Mouse (Mus musculus) megakaryocyte-erythroid progenitor cell, adult 5-6 weeks (primary cell): ENCODE measurements around the gene Tigd3. TPM values are rescaled to one million over a fixed set of nuclear protein-coding genes. Genes with fewer than 3 reads are reported as not detected.

Source experiments
- total RNA-seq, 2 experiments: library from RNA; stranded (forward) in 1 of 2; stranded (reverse) in 1 of 2; fragments of 200-1000, 215-1000 nt in 1 of 2; fragments of >200 nt in 1 of 2; fragmentation: Nextera tagmentation in 1 of 2; gene quantifications; 2 replicates each; pipeline ENCODE4 v1.2.3; 2014 to 2017

Tigd3 gene
- total RNA-seq, 2 experiments from 2014 or later, result 2.2 to 5.9 TPM

Other genes starting within 250 kb of the Tigd3 start
Only the 30 nearest of the 31 such genes appear.
- gene Sipa1, start 230.4 kb downstream of the Tigd3 start, total RNA-seq (2014; fragmentation: Nextera tagmentation), result 44.7 and 51.2 TPM in 2 replicates
- 16.4 and 16.5 TPM in 2 replicates for gene Sipa1, start 230.4 kb downstream of the Tigd3 start, total RNA-seq (2017)
- 17.8 and 18.3 TPM in 2 replicates for gene Map3k11, start 205.4 kb downstream of the Tigd3 start, total RNA-seq (2014; fragmentation: Nextera tagmentation)
- 10.9 and 15.8 TPM in 2 replicates for gene Map3k11, start 205.4 kb downstream of the Tigd3 start, total RNA-seq (2017)
- gene Pcnx3, start 205.2 kb downstream of the Tigd3 start, total RNA-seq (2014; fragmentation: Nextera tagmentation), result 55.8 and 72.0 TPM in 2 replicates
- gene Pcnx3, start 205.2 kb downstream of the Tigd3 start, total RNA-seq (2017), result 8.2 and 14.4 TPM in 2 replicates
- gene Kcnk7, start 189.8 kb downstream of the Tigd3 start, total RNA-seq (2014; fragmentation: Nextera tagmentation), result not detected in 2 replicates
- 0.19 TPM in 1 of 2 replicates, not detected in the other for gene Kcnk7, start 189.8 kb downstream of the Tigd3 start, total RNA-seq (2017)
- 43.9 and 46.1 TPM in 2 replicates for gene Ehbp1l1, start 167.8 kb downstream of the Tigd3 start, total RNA-seq (2014; fragmentation: Nextera tagmentation)
- 42.4 and 43.6 TPM in 2 replicates for gene Ehbp1l1, start 167.8 kb downstream of the Tigd3 start, total RNA-seq (2017)
- 34.3 and 35.1 TPM in 2 replicates for gene Fam89b, start 164.5 kb downstream of the Tigd3 start, total RNA-seq (2014; fragmentation: Nextera tagmentation)
- gene Fam89b, start 164.5 kb downstream of the Tigd3 start, total RNA-seq (2017), result 12.5 and 13.3 TPM in 2 replicates
- gene Ltbp3, start 153.2 kb downstream of the Tigd3 start, total RNA-seq (2014; fragmentation: Nextera tagmentation), result 3.5 and 4.4 TPM in 2 replicates
- gene Ltbp3, start 153.2 kb downstream of the Tigd3 start, total RNA-seq (2017), result 3.4 TPM in 2 replicates
- 28.7 and 43.4 TPM in 2 replicates for gene Scyl1, start 122.7 kb downstream of the Tigd3 start, total RNA-seq (2014; fragmentation: Nextera tagmentation)
- gene Scyl1, start 122.7 kb downstream of the Tigd3 start, total RNA-seq (2017), result 20.2 and 23.1 TPM in 2 replicates
- 12.5 and 14.1 TPM in 2 replicates for gene Frmd8, start 18.9 kb downstream of the Tigd3 start, total RNA-seq (2014; fragmentation: Nextera tagmentation)
- 10.7 and 14.3 TPM in 2 replicates for gene Frmd8, start 18.9 kb downstream of the Tigd3 start, total RNA-seq (2017)
- 10.0 and 20.1 TPM in 2 replicates for gene Slc25a45, start 16.3 kb downstream of the Tigd3 start, total RNA-seq (2014; fragmentation: Nextera tagmentation)
- gene Slc25a45, start 16.3 kb downstream of the Tigd3 start, total RNA-seq (2017), result 11.7 and 11.9 TPM in 2 replicates
- gene Dpf2, start 18.9 kb upstream of the Tigd3 start, total RNA-seq (2014; fragmentation: Nextera tagmentation), result 91.2 and 95.9 TPM in 2 replicates
- gene Dpf2, start 18.9 kb upstream of the Tigd3 start, total RNA-seq (2017), result 75.0 and 124 TPM in 2 replicates
- gene Cdc42ep2, start 30.7 kb upstream of the Tigd3 start, total RNA-seq (2014; fragmentation: Nextera tagmentation), result 0.77 TPM in 1 of 2 replicates, not detected in the other
- not detected in 2 replicates for gene Cdc42ep2, start 30.7 kb upstream of the Tigd3 start, total RNA-seq (2017)
- 134 and 164 TPM in 2 replicates for gene Pola2, start 70.1 kb upstream of the Tigd3 start, total RNA-seq (2014; fragmentation: Nextera tagmentation)
- gene Pola2, start 70.1 kb upstream of the Tigd3 start, total RNA-seq (2017), result 62.6 and 87.0 TPM in 2 replicates
- gene Slc22a20, start 92.0 kb upstream of the Tigd3 start, total RNA-seq (2014; fragmentation: Nextera tagmentation), result not detected in 2 replicates
- gene Slc22a20, start 92.0 kb upstream of the Tigd3 start, total RNA-seq (2017), result not detected in 2 replicates
- 41.2 and 46.0 TPM in 2 replicates for gene Capn1, start 121.7 kb upstream of the Tigd3 start, total RNA-seq (2014; fragmentation: Nextera tagmentation)
- gene Capn1, start 121.7 kb upstream of the Tigd3 start, total RNA-seq (2017), result 30.6 and 53.5 TPM in 2 replicates
- 31.2 and 52.3 TPM in 2 replicates for gene Syvn1, start 152.4 kb upstream of the Tigd3 start, total RNA-seq (2014; fragmentation: Nextera tagmentation)
- gene Syvn1, start 152.4 kb upstream of the Tigd3 start, total RNA-seq (2017), result 5.8 and 7.5 TPM in 2 replicates
- gene Mrpl49, start 163.6 kb upstream of the Tigd3 start, total RNA-seq (2014; fragmentation: Nextera tagmentation), result 54.4 and 64.1 TPM in 2 replicates
- gene Mrpl49, start 163.6 kb upstream of the Tigd3 start, total RNA-seq (2017), result 33.6 and 41.0 TPM in 2 replicates
- gene Fau, start 163.7 kb upstream of the Tigd3 start, total RNA-seq (2014; fragmentation: Nextera tagmentation), result 2,866 and 2,996 TPM in 2 replicates
- gene Fau, start 163.7 kb upstream of the Tigd3 start, total RNA-seq (2017), result 1,307 and 1,586 TPM in 2 replicates
- 11.5 and 16.7 TPM in 2 replicates for gene Znhit2, start 167.0 kb upstream of the Tigd3 start, total RNA-seq (2014; fragmentation: Nextera tagmentation)
- 10.7 and 11.2 TPM in 2 replicates for gene Znhit2, start 167.0 kb upstream of the Tigd3 start, total RNA-seq (2017)
- gene Tm7sf2, start 174.2 kb upstream of the Tigd3 start, total RNA-seq (2014; fragmentation: Nextera tagmentation), result 13.7 and 14.7 TPM in 2 replicates
- gene Tm7sf2, start 174.2 kb upstream of the Tigd3 start, total RNA-seq (2017), result 3.6 and 4.8 TPM in 2 replicates
- gene Vps51, start 183.1 kb upstream of the Tigd3 start, total RNA-seq (2014; fragmentation: Nextera tagmentation), result 45.2 and 61.4 TPM in 2 replicates
- 33.9 and 40.6 TPM in 2 replicates for gene Vps51, start 183.1 kb upstream of the Tigd3 start, total RNA-seq (2017)
- gene Tmem262, start 185.9 kb upstream of the Tigd3 start, total RNA-seq (2014; fragmentation: Nextera tagmentation), result not detected in 2 replicates
- not detected in 2 replicates for gene Tmem262, start 185.9 kb upstream of the Tigd3 start, total RNA-seq (2017)
- not detected in 2 replicates for gene Gm28374, start 188.1 kb upstream of the Tigd3 start, total RNA-seq (2014; fragmentation: Nextera tagmentation)
- 0.99 TPM in 1 of 2 replicates, not detected in the other for gene Gm28374, start 188.1 kb upstream of the Tigd3 start, total RNA-seq (2017)
- gene Zfpl1, start 190.8 kb upstream of the Tigd3 start, total RNA-seq (2014; fragmentation: Nextera tagmentation), result 20.4 and 38.0 TPM in 2 replicates
- 34.2 and 34.8 TPM in 2 replicates for gene Zfpl1, start 190.8 kb upstream of the Tigd3 start, total RNA-seq (2017)
- gene Cdca5, start 190.8 kb upstream of the Tigd3 start, total RNA-seq (2014; fragmentation: Nextera tagmentation), result 47.6 and 48.9 TPM in 2 replicates
- gene Cdca5, start 190.8 kb upstream of the Tigd3 start, total RNA-seq (2017), result 25.2 and 25.9 TPM in 2 replicates
- gene AC131692.1, start 200.3 kb upstream of the Tigd3 start, total RNA-seq (2014; fragmentation: Nextera tagmentation), result 3.5 and 5.7 TPM in 2 replicates
- gene AC131692.1, start 200.3 kb upstream of the Tigd3 start, total RNA-seq (2017), result 0.95 and 1.6 TPM in 2 replicates
- 1.5 and 2.1 TPM in 2 replicates for gene Naaladl1, start 211.6 kb upstream of the Tigd3 start, total RNA-seq (2014; fragmentation: Nextera tagmentation)
- gene Naaladl1, start 211.6 kb upstream of the Tigd3 start, total RNA-seq (2017), result not detected in 2 replicates
- 18.8 and 20.9 TPM in 2 replicates for gene Sac3d1, start 224.5 kb upstream of the Tigd3 start, total RNA-seq (2014; fragmentation: Nextera tagmentation)
- gene Sac3d1, start 224.5 kb upstream of the Tigd3 start, total RNA-seq (2017), result 7.7 and 9.3 TPM in 2 replicates
- 15.2 and 24.6 TPM in 2 replicates for gene Snx15, start 234.2 kb upstream of the Tigd3 start, total RNA-seq (2014; fragmentation: Nextera tagmentation)
- gene Snx15, start 234.2 kb upstream of the Tigd3 start, total RNA-seq (2017), result 7.0 and 13.2 TPM in 2 replicates
- gene Batf2, start 246.8 kb upstream of the Tigd3 start, total RNA-seq (2014; fragmentation: Nextera tagmentation), result 2.0 TPM in 1 of 2 replicates, not detected in the other
- 0.42 TPM in 1 of 2 replicates, not detected in the other for gene Batf2, start 246.8 kb upstream of the Tigd3 start, total RNA-seq (2017)